ENCODE assay signal across 8 mouse cellular contexts in genomic region chr2:18027448-18028139, GRCm38 (mm10). TPM values are rescaled to one million over a fixed set of nuclear protein-coding genes. Genes with fewer than 3 reads are reported as not detected.
DNase-seq lines count a peak whose midpoint lies in the region; ATAC-seq and TF ChIP-seq lines count a peak whose summit lies in the region.

No protein-coding gene starts in this region.

- peak; percentile 96 for DNase-seq in gastrocnemius, postnatal 10 days
- DNase-seq in left cerebral cortex, postnatal 10 days (ENCODE audit: extremely low spot score in 1 of 2, low spot score in 2 of 2), result peak; percentile 92 to 96
- peak; percentile 95 for DNase-seq in right cerebral cortex, postnatal 25 days
- DNase-seq in urinary bladder, postnatal 4 days (ENCODE audit: low spot score in 2 of 2), result peak; percentile 92

- TF ChIP-seq CTCF in cortical plate, adult 2 months (IDR thresholded peaks at IDR 0.05; ENCODE audit: extremely low read depth, insufficient read depth, low read length), result peak; percentile 69

- peak overlapping the region; percentile 95 for H3K27ac ChIP-seq in cortical plate, adult 2 months (ENCODE audit: insufficient read depth, low read length)

- peak overlapping the region; percentile 86 for H3K4me3 ChIP-seq in cortical plate, adult 2 months (ENCODE audit: insufficient read depth, low read length)

- peak; percentile 12; the same call in 1 of the 2 replicates for TF ChIP-seq POLR2A in cortical plate, adult 2 months (IDR thresholded peaks at IDR 0.05; ENCODE audit: extremely low read depth, insufficient read depth, low read length)

- intact Hi-C loops in left cerebral cortex, postnatal 10 days (cut with DNase I), result loop anchor here (2.0 to 10.0 kb wide), 5 partner anchors 31 to 603 kb away; no protein-coding TSS in a partner anchor

- H3K4me1 ChIP-seq in cortical plate, adult 2 months (ENCODE audit: control insufficient read depth, insufficient read depth, low read length), result no peaks in the 10 kb centered on the region; the same call in 1 of the 2 replicates

- ATAC-seq in activated CD4-positive, CD25-positive, alpha-beta regulatory T cell, adult 4 months, result peak; percentile 83
- ATAC-seq in inflammation-experienced regulatory T-cells, adult 6 months, result peak; percentile 84
- peak; percentile 83 for ATAC-seq in megakaryocyte-erythroid progenitor cell, adult 5-6 weeks (replicated peaks; ENCODE audit: low FRiP score, low TSS enrichment, poor library complexity, severe bottlenecking)

RNA-seq across cellular contexts. Expression of gene A930004D18Rik, which starts 9.9 kb away (rescaled TPM):
- 1 to 10 TPM; 2.3 to 2.9 TPM for polyA plus RNA-seq in activated CD4-positive, CD25-positive, alpha-beta regulatory T cell, adult 4 months (2017; shearing (Covaris generic))
- 1.9 and 2.1 TPM in 2 replicates for polyA plus RNA-seq in cortical plate, adult 2 months (2012; rRNA removed)
- total RNA-seq in gastrocnemius, postnatal 10 days (2021), result 1 to 10 TPM; 2.2 to 2.7 TPM
- polyA plus RNA-seq in inflammation-experienced regulatory T-cells, adult 6 months (2017; shearing (Covaris generic)), result 1 to 10 TPM in 2 of 3 experiments, under 1 TPM in 1; 0.17 to 4.6 (median 2.0) TPM
- total RNA-seq in left cerebral cortex, postnatal 10 days (2021), result 1 to 10 TPM; 2.5 to 2.7 TPM
- not detected in 2 replicates for total RNA-seq in megakaryocyte-erythroid progenitor cell, adult 5-6 weeks (2014; fragmentation: Nextera tagmentation)
- total RNA-seq in megakaryocyte-erythroid progenitor cell, adult 5-6 weeks (2017), result not detected in 2 replicates

RNA-seq across cellular contexts. Expression of gene Skida1, which starts 21.3 kb away (rescaled TPM):
- polyA plus RNA-seq in activated CD4-positive, CD25-positive, alpha-beta regulatory T cell, adult 4 months (2017; shearing (Covaris generic)), result under 1 TPM; 0.25 to 0.48 TPM
- 5.4 and 7.4 TPM in 2 replicates for polyA plus RNA-seq in cortical plate, adult 2 months (2012; rRNA removed)
- total RNA-seq in gastrocnemius, postnatal 10 days (2021), result 1 to 10 TPM; 2.0 to 2.1 TPM
- 1 to 10 TPM in 1 of 3 experiments, under 1 TPM in 2; 0.37 to 1.0 (median 0.83) TPM for polyA plus RNA-seq in inflammation-experienced regulatory T-cells, adult 6 months (2017; shearing (Covaris generic))
- 1 to 10 TPM; 6.7 to 8.2 TPM for total RNA-seq in left cerebral cortex, postnatal 10 days (2021)
- not detected in 2 replicates for total RNA-seq in megakaryocyte-erythroid progenitor cell, adult 5-6 weeks (2014; fragmentation: Nextera tagmentation)
- not detected in 2 replicates for total RNA-seq in megakaryocyte-erythroid progenitor cell, adult 5-6 weeks (2017)

RNA-seq across cellular contexts. Expression of gene Mllt10, which starts 27.4 kb away (rescaled TPM):
- 10 to 100 TPM; 34.0 to 36.9 TPM for polyA plus RNA-seq in activated CD4-positive, CD25-positive, alpha-beta regulatory T cell, adult 4 months (2017; shearing (Covaris generic))
- polyA plus RNA-seq in cortical plate, adult 2 months (2012; rRNA removed), result 37.1 and 38.0 TPM in 2 replicates
- 10 to 100 TPM; 21.7 to 33.1 TPM for total RNA-seq in gastrocnemius, postnatal 10 days (2021)
- polyA plus RNA-seq in inflammation-experienced regulatory T-cells, adult 6 months (2017; shearing (Covaris generic)), result 10 to 100 TPM; 26.7 to 44.6 (median 37.8) TPM
- total RNA-seq in left cerebral cortex, postnatal 10 days (2021), result 10 to 100 TPM; 40.2 to 41.9 TPM
- total RNA-seq in megakaryocyte-erythroid progenitor cell, adult 5-6 weeks (2014; fragmentation: Nextera tagmentation), result 124 and 133 TPM in 2 replicates
- 71.4 and 79.9 TPM in 2 replicates for total RNA-seq in megakaryocyte-erythroid progenitor cell, adult 5-6 weeks (2017)

RNA-seq across cellular contexts. Expression of gene H2al2a, which starts 30.8 kb away (rescaled TPM):
- not detected for polyA plus RNA-seq in activated CD4-positive, CD25-positive, alpha-beta regulatory T cell, adult 4 months (2017; shearing (Covaris generic))
- polyA plus RNA-seq in cortical plate, adult 2 months (2012; rRNA removed), result 0.32 TPM in 1 of 2 replicates, not detected in the other
- not detected for total RNA-seq in gastrocnemius, postnatal 10 days (2021)
- polyA plus RNA-seq in inflammation-experienced regulatory T-cells, adult 6 months (2017; shearing (Covaris generic)), result not detected
- not detected for total RNA-seq in left cerebral cortex, postnatal 10 days (2021)
- total RNA-seq in megakaryocyte-erythroid progenitor cell, adult 5-6 weeks (2014; fragmentation: Nextera tagmentation), result not detected in 2 replicates
- total RNA-seq in megakaryocyte-erythroid progenitor cell, adult 5-6 weeks (2017), result not detected in 2 replicates

Comparison
In these comparisons a context has a peak if more than half of its experiments do, and no peak if none do; other contexts are left out.
1. Peak in every context shown above with its lines: DNase-seq, ATAC-seq, H3K4me3 ChIP-seq and H3K27ac ChIP-seq.